Mouse (Mus musculus): ENCODE results near the gene Edn1. TPM values are rescaled to one million over a fixed set of nuclear protein-coding genes. Genes with fewer than 3 reads are reported as not detected.

Gene Edn1
- polyA plus RNA-seq, 2 experiments: 2.4 to 4.0 TPM

- Histone ChIP-seq H3K27me3 (ENCODE audit: control insufficient read depth, insufficient read depth, low read length) (peaks cover 18% of the 10 kb centered on the region), H3K9ac (ENCODE audit: low read depth, low read length, severe bottlenecking) (no peak overlapping the region), H3K27ac (replicated peaks; ENCODE audit: low read depth, low read length) (no peak overlapping the region), H3K4me3 (replicated peaks; ENCODE audit: low read length) (no peak overlapping the region), H3K4me1 (ENCODE audit: control insufficient read depth, insufficient read depth, low read length) (peaks cover 7% of the 10 kb centered on the region), H3K36me3 (ENCODE audit: control insufficient read depth, insufficient read depth, low read length) (no peaks in the 10 kb centered on the region), H3K4me2 (replicated peaks; ENCODE audit: low read depth, low read length, severe bottlenecking) (peak overlapping the region; percentile 78; the same call in 1 of the 2 replicates), H3K9me3 (ENCODE audit: control insufficient read depth, low read length) (no peaks in the 10 kb centered on the region)
- 52% methylated on average over 11 of the region's 11 CpGs for WGBS
- no peak for TF ChIP-seq POLR2A (IDR thresholded peaks at IDR 0.05; ENCODE audit: borderline replicate concordance, extremely low read depth, insufficient read depth, insufficient read length)
- DNase-seq (ENCODE audit: low spot score) (no peak), ATAC-seq (ENCODE audit: low FRiP score, low read depth) (no peak)
Observed at GRCm38 (mm10) chr13:42303180-42303929, 2.1 kb downstream of the Edn1 start.

- Histone ChIP-seq H3K4me3 (replicated peaks; ENCODE audit: low read length) (no peak overlapping the region), H3K4me1 (ENCODE audit: control insufficient read depth, insufficient read depth, low read length) (peaks cover 12% of the 10 kb centered on the region), H3K27me3 (ENCODE audit: control insufficient read depth, insufficient read depth, low read length) (peaks cover 18% of the 10 kb centered on the region), H3K4me2 (replicated peaks; ENCODE audit: low read depth, low read length, severe bottlenecking) (no peak overlapping the region), H3K36me3 (ENCODE audit: control insufficient read depth, insufficient read depth, low read length) (no peaks in the 10 kb centered on the region), H3K27ac (replicated peaks; ENCODE audit: low read depth, low read length) (no peak overlapping the region), H3K9me3 (ENCODE audit: control insufficient read depth, low read length) (no peaks in the 10 kb centered on the region), H3K9ac (ENCODE audit: low read depth, low read length, severe bottlenecking) (no peak overlapping the region)
- no peak for ATAC-seq (ENCODE audit: low FRiP score, low read depth)
- DNase-seq (ENCODE audit: low spot score): no peak
- TF ChIP-seq POLR2A (IDR thresholded peaks at IDR 0.05; ENCODE audit: borderline replicate concordance, extremely low read depth, insufficient read depth, insufficient read length): no peak
- WGBS: 74% methylated on average over 8 of the region's 8 CpGs
Observed at GRCm38 (mm10) chr13:42304139-42304538, 2.9 kb downstream of the Edn1 start.

GRCm38 (mm10) chr13:42306870-42307800 lies 5.9 kb downstream of the Edn1 start:
- Histone ChIP-seq H3K4me2 (replicated peaks; ENCODE audit: low read depth, low read length, severe bottlenecking) (no peak overlapping the region), H3K4me3 (replicated peaks; ENCODE audit: low read length) (no peak overlapping the region), H3K4me1 (ENCODE audit: control insufficient read depth, insufficient read depth, low read length) (peaks cover 7% of the 10 kb centered on the region), H3K36me3 (ENCODE audit: control insufficient read depth, insufficient read depth, low read length) (no peaks in the 10 kb centered on the region), H3K9ac (ENCODE audit: low read depth, low read length, severe bottlenecking) (no peak overlapping the region), H3K27me3 (ENCODE audit: control insufficient read depth, insufficient read depth, low read length) (peaks cover 13% of the 10 kb centered on the region), H3K9me3 (ENCODE audit: control insufficient read depth, low read length) (no peaks in the 10 kb centered on the region), H3K27ac (replicated peaks; ENCODE audit: low read depth, low read length) (no peak overlapping the region)
- no peak for ATAC-seq (ENCODE audit: low FRiP score, low read depth)
- 68% methylated on average over 14 of the region's 14 CpGs for WGBS
- TF ChIP-seq POLR2A (IDR thresholded peaks at IDR 0.05; ENCODE audit: borderline replicate concordance, extremely low read depth, insufficient read depth, insufficient read length): no peak
- no peak for DNase-seq (ENCODE audit: low spot score)

- 68% methylated on average over 16 of the region's 16 CpGs for WGBS
- no peak for DNase-seq (ENCODE audit: low spot score)
Observed at GRCm38 (mm10) chr13:42308368-42309103, 7.3 kb downstream of the Edn1 start.

GRCm38 (mm10) chr13:42309804-42310203 lies 8.5 kb downstream of the Edn1 start:
- H3K36me3 ChIP-seq (ENCODE audit: control insufficient read depth, insufficient read depth, low read length): no peaks in the 10 kb centered on the region
- no peak overlapping the region for H3K27ac ChIP-seq (replicated peaks; ENCODE audit: low read depth, low read length)
- no peaks in the 10 kb centered on the region for H3K9me3 ChIP-seq (ENCODE audit: control insufficient read depth, low read length)
- ATAC-seq (ENCODE audit: low FRiP score, low read depth): no peak
- no peaks in the 10 kb centered on the region for H3K27me3 ChIP-seq (ENCODE audit: control insufficient read depth, insufficient read depth, low read length)
- no peak overlapping the region for H3K4me3 ChIP-seq (replicated peaks; ENCODE audit: low read length)
- H3K4me2 ChIP-seq (replicated peaks; ENCODE audit: low read depth, low read length, severe bottlenecking): no peak overlapping the region
- no peak for TF ChIP-seq POLR2A (IDR thresholded peaks at IDR 0.05; ENCODE audit: borderline replicate concordance, extremely low read depth, insufficient read depth, insufficient read length)
- peaks cover 7% of the 10 kb centered on the region for H3K4me1 ChIP-seq (ENCODE audit: control insufficient read depth, insufficient read depth, low read length)
- DNase-seq (ENCODE audit: low spot score): peak; percentile 21
- whole genome bisulfite sequencing: 24% methylated on average over 11 of the region's 11 CpGs
- H3K9ac ChIP-seq (ENCODE audit: low read depth, low read length, severe bottlenecking): no peak overlapping the region

More at GRCm38 (mm10) chr13:42308368-42309103, 7.3 kb downstream of the Edn1 start:
- no peak overlapping the region for H3K4me2 ChIP-seq (replicated peaks; ENCODE audit: low read depth, low read length, severe bottlenecking)
- no peaks in the 10 kb centered on the region for H3K9me3 ChIP-seq (ENCODE audit: control insufficient read depth, low read length)
- peaks cover 7% of the 10 kb centered on the region for H3K4me1 ChIP-seq (ENCODE audit: control insufficient read depth, insufficient read depth, low read length)
- H3K27me3 ChIP-seq (ENCODE audit: control insufficient read depth, insufficient read depth, low read length): no peaks in the 10 kb centered on the region
- H3K36me3 ChIP-seq (ENCODE audit: control insufficient read depth, insufficient read depth, low read length): no peaks in the 10 kb centered on the region
- no peak overlapping the region for H3K9ac ChIP-seq (ENCODE audit: low read depth, low read length, severe bottlenecking)
- H3K4me3 ChIP-seq (replicated peaks; ENCODE audit: low read length): no peak overlapping the region
- H3K27ac ChIP-seq (replicated peaks; ENCODE audit: low read depth, low read length): no peak overlapping the region
- ATAC-seq (ENCODE audit: low FRiP score, low read depth): no peak
- no peak for TF ChIP-seq POLR2A (IDR thresholded peaks at IDR 0.05; ENCODE audit: borderline replicate concordance, extremely low read depth, insufficient read depth, insufficient read length)
